Mouse (Mus musculus) spleen, adult 2 months (tissue): Measurements from ENCODE around the gene 2900026A02Rik. TPM values are rescaled to one million over a fixed set of nuclear protein-coding genes. Genes with fewer than 3 reads are reported as not detected.
"Not testable (repeated sequence)": the region's sequence is repeated elsewhere in the genome, so short reads cannot be mapped to it uniquely, and the experiment has no call there.

ENCODE experiments used
- DNase-seq, 2 experiments: peaks; one replicate each; pipeline versions ENCODE4 v3.0.0 to v3.0.0-alpha.2; 2012 to 2021; ENCODE audit warnings: low spot score in 2 of 2, low read depth in 1 of 2
- H3K27ac ChIP-seq: fragments of 200-500 bp; 2 replicates; pipeline ENCODE4 v1.5.1; 2012; ENCODE audit warnings: low read length, inconsistent platforms; ENCODE audit not compliant: insufficient read depth
- H3K27me3 ChIP-seq: fragments of 200-500 bp; 2 replicates; pipeline ENCODE4 v1.6.1; 2012; ENCODE audit warnings: mild to moderate bottlenecking, moderate library complexity, low read length, inconsistent platforms; ENCODE audit not compliant: control insufficient read depth, insufficient read depth
- H3K36me3 ChIP-seq: fragments of 200-500 bp; 2 replicates; pipeline ENCODE4 v1.6.1; 2012; ENCODE audit warnings: mild to moderate bottlenecking, low read length, inconsistent platforms; ENCODE audit not compliant: control insufficient read depth, insufficient read depth
- H3K4me1 ChIP-seq: fragments of 200-500 bp; 2 replicates; pipeline ENCODE4 v1.6.1; 2011; ENCODE audit warnings: inconsistent platforms; ENCODE audit not compliant: control insufficient read depth, insufficient read depth, insufficient read length
- H3K4me3 ChIP-seq: fragments of 200-500 bp; 2 replicates; pipeline ENCODE4 v1.5.1; 2011; ENCODE audit warnings: mild to moderate bottlenecking, inconsistent platforms; ENCODE audit not compliant: insufficient read depth, insufficient read length; ENCODE audit errors: extremely low read depth
- CTCF ChIP-seq: fragments of 200-500 bp; IDR thresholded peaks from 2 replicates; pipeline ENCODE4 v1.5.1; 2011; ENCODE audit warnings: mild to moderate bottlenecking, inconsistent platforms; ENCODE audit not compliant: insufficient read depth, insufficient read length, insufficient replicate concordance; ENCODE audit errors: extremely low read depth
- POLR2A ChIP-seq: fragments of 200-500 bp; IDR thresholded peaks from 2 replicates; pipeline ENCODE4 v1.6.1; 2011; ENCODE audit warnings: low read depth, low read length, inconsistent platforms
- WGBS: fragments of 180-500 bp; shearing (Covaris S2); methylation state at CpG from one replicate; pipeline ENCODE4 v1.1.7; 2018; 5-methylcytosine and 5-hydroxymethylcytosine counted together
- polyA plus RNA-seq: library from polyadenylated mRNA; depleted of rRNA; stranded (reverse); fragments of >200 nt; gene quantifications from 2 replicates; pipeline ENCODE4 v1.2.3, GENCODE M21; 2012

2900026A02Rik gene
- polyA plus RNA-seq, 1 experiment: 5.1 TPM

GRCm38 (mm10) chr5:113113120-113113519 is 107.9 kb downstream of the 2900026A02Rik start:
- H3K27ac ChIP-seq: no peak overlapping the region
- no peak for DNase-seq
- no peaks in the 10 kb centered on the region for H3K36me3 ChIP-seq
- no peak overlapping the region for H3K4me3 ChIP-seq
- peaks cover 15% of the 10 kb centered on the region; the same call in 1 of the 2 replicates for H3K4me1 ChIP-seq
- no peaks in the 10 kb centered on the region for H3K27me3 ChIP-seq
- no peak for TF ChIP-seq CTCF
- no peak for TF ChIP-seq POLR2A
- 29% methylated on average over 5 of the region's 5 CpGs for WGBS

GRCm38 (mm10) chr5:113111336-113111735 is 109.7 kb downstream of the 2900026A02Rik start:
- H3K4me1 ChIP-seq: peaks cover 15% of the 10 kb centered on the region; the same call in 1 of the 2 replicates
- H3K27ac ChIP-seq: no peak overlapping the region
- H3K4me3 ChIP-seq: no peak overlapping the region
- no peak for TF ChIP-seq POLR2A
- no peak for TF ChIP-seq CTCF
- 13% methylated on average over 4 of the region's 4 CpGs for WGBS
- DNase-seq: no peak
- no peaks in the 10 kb centered on the region for H3K27me3 ChIP-seq
- H3K36me3 ChIP-seq: no peaks in the 10 kb centered on the region

- 25% methylated on average over 1 of the region's 1 CpGs for WGBS
Measured at GRCm38 (mm10) chr5:113110929-113111328, 110.1 kb downstream of the 2900026A02Rik start.

GRCm38 (mm10) chr5:113109651-113110050 is 111.4 kb downstream of the 2900026A02Rik start:
- H3K27ac ChIP-seq, H3K27me3 ChIP-seq, H3K4me3 ChIP-seq, DNase-seq, H3K36me3 ChIP-seq: not testable (repeated sequence)
- 84% methylated on average over 2 of the region's 2 CpGs for WGBS
- peaks cover 11% of the 10 kb centered on the region; the same call in 1 of the 2 replicates for H3K4me1 ChIP-seq

More at GRCm38 (mm10) chr5:113110929-113111328, 110.1 kb downstream of the 2900026A02Rik start:
- H3K4me1 ChIP-seq: peaks cover 15% of the 10 kb centered on the region; the same call in 1 of the 2 replicates
- no peak for DNase-seq
- H3K36me3 ChIP-seq: no peaks in the 10 kb centered on the region
- no peak overlapping the region for H3K27ac ChIP-seq
- no peak overlapping the region for H3K4me3 ChIP-seq
- no peaks in the 10 kb centered on the region for H3K27me3 ChIP-seq
- TF ChIP-seq POLR2A: no peak
- no peak for TF ChIP-seq CTCF

DNA sequence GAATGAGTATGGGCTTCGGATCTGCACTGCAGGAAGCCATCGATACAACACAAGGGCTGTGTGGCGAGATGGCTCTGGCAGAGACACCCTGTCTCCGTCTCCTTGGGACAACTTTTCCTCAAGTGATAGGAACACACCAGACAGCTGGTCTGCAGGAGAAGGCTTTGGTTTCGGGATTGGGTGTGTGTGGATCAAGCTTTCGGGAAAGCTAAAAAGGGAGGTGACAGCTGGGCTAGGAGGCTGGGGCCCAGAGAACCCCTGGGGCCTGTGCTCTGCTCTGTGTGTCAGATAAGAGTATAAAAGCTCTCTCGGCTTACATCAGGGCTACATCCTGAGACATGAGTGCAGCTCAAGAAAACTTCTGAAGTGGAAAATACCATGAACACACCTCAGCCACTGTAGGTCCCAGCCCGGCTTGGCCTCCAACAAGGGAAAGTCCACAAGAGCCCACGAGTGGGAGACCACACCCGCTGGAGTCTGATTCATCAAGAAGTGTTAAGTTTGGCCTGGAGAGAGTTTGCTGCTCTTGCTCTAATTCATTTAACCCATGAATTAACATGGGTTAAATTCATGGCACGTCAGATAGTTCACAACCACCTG is 112.8 kb downstream of the 2900026A02Rik start:
- no peak for DNase-seq
- Histone ChIP-seq H3K27me3 (no peaks in the 10 kb centered on the region), H3K36me3 (no peaks in the 10 kb centered on the region), H3K4me1 (peaks cover 5% of the 10 kb centered on the region; the same call in 1 of the 2 replicates), H3K4me3 (no peak overlapping the region), H3K27ac (no peak overlapping the region)
- 85% methylated on average over 11 of the region's 11 CpGs for WGBS
- TF ChIP-seq POLR2A (no peak), CTCF (no peak)

DNA sequence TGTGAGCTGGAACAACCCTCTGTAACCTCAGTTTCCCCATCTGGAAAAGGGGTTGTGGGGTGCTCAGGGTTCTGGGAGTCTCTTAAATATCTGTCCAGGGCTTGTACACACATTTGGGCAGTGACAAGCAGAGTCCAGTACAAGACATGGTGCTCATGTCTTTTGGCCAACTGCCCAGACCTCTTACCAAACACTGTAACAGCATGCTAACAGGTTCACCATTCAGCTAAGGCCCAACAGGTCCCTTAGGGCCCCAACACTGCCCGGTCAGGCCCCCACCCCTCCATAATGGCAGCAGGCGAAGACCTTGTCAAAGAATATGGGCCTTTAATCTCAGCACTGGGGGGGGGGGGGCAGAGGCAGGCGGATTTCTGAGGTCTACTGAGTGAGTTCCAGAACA is 113.3 kb downstream of the 2900026A02Rik start:
- Histone ChIP-seq H3K4me3 (no peak overlapping the region), H3K27me3 (no peaks in the 10 kb centered on the region), H3K4me1 (peaks cover 5% of the 10 kb centered on the region; the same call in 1 of the 2 replicates), H3K27ac (no peak overlapping the region), H3K36me3 (no peaks in the 10 kb centered on the region)
- WGBS: 93% methylated on average over 3 of the region's 3 CpGs
- DNase-seq: no peak
- TF ChIP-seq POLR2A: no peak
- TF ChIP-seq CTCF: no peak

- no peak overlapping the region for H3K4me3 ChIP-seq
- 87% methylated on average over 7 of the region's 7 CpGs for WGBS
- TF ChIP-seq CTCF (no peak), POLR2A (no peak)
- no peak overlapping the region for H3K27ac ChIP-seq
- H3K36me3 ChIP-seq: no peaks in the 10 kb centered on the region
- H3K4me1 ChIP-seq: peaks cover 5% of the 10 kb centered on the region; the same call in 1 of the 2 replicates
- DNase-seq: no peak
- no peaks in the 10 kb centered on the region for H3K27me3 ChIP-seq
Measured at GRCm38 (mm10) chr5:113106594-113106993, 114.4 kb downstream of the 2900026A02Rik start.

GRCm38 (mm10) chr5:113105481-113105880 is 115.6 kb downstream of the 2900026A02Rik start:
- no peak overlapping the region for H3K27ac ChIP-seq
- no peaks in the 10 kb centered on the region for H3K36me3 ChIP-seq
- WGBS: 89% methylated on average over 4 of the region's 4 CpGs
- H3K27me3 ChIP-seq: no peaks in the 10 kb centered on the region
- DNase-seq: no peak
- no peaks in the 10 kb centered on the region for H3K4me1 ChIP-seq
- no peak overlapping the region for H3K4me3 ChIP-seq
- TF ChIP-seq CTCF (no peak), POLR2A (no peak)
